Mouse (Mus musculus) cerebellum, adult 11-12 months (tissue): ENCODE data around the gene Bloc1s3.

ENCODE experiments used
- DNase-seq: peaks from one replicate; pipeline ENCODE4 v3.0.0; 2022

Bloc1s3 gene

GRCm38 (mm10) chr7:19473875-19474443, 34.2 kb downstream of the Bloc1s3 start:
- DNase-seq = peak; percentile 69

GRCm38 (mm10) chr7:19472403-19472802, 35.8 kb downstream of the Bloc1s3 start:
- DNase-seq = no peak

- DNase-seq = no peak
Measured at GRCm38 (mm10) chr7:19470308-19470707, 37.9 kb downstream of the Bloc1s3 start.

GRCm38 (mm10) chr7:19469404-19469803, 38.8 kb downstream of the Bloc1s3 start:
- DNase-seq = no peak

- no peak for DNase-seq
Measured at GRCm38 (mm10) chr7:19468279-19468678, 39.9 kb downstream of the Bloc1s3 start.

GRCm38 (mm10) chr7:19467638-19468037, 40.5 kb downstream of the Bloc1s3 start:
- no peak for DNase-seq

- DNase-seq = no peak
Measured at GRCm38 (mm10) chr7:19466602-19467145, 41.5 kb downstream of the Bloc1s3 start.

- no peak for DNase-seq
Measured at GRCm38 (mm10) chr7:19464367-19465307, 43.5 kb downstream of the Bloc1s3 start.

- no peak for DNase-seq
Measured at GRCm38 (mm10) chr7:19462884-19463381, 45.2 kb downstream of the Bloc1s3 start, which contains the start of gene Exoc3l2. TSS of gene Exoc3l2 (plus strand) at chr7:19463331.

GRCm38 (mm10) chr7:19462443-19462842, 45.7 kb downstream of the Bloc1s3 start:
- no peak for DNase-seq

- no peak for DNase-seq
Measured at GRCm38 (mm10) chr7:19461488-19461887, 46.7 kb downstream of the Bloc1s3 start.

GRCm38 (mm10) chr7:19460500-19460899, 47.7 kb downstream of the Bloc1s3 start:
- DNase-seq = no peak

- no peak for DNase-seq
Measured at GRCm38 (mm10) chr7:19459144-19459870, 48.9 kb downstream of the Bloc1s3 start.

GRCm38 (mm10) chr7:19458591-19459111, 49.5 kb downstream of the Bloc1s3 start, which contains the start of gene Mark4:
TSS of gene Mark4 (minus strand) at chr7:19458821.
- DNase-seq = peak; percentile 73

- peak; percentile 58 for DNase-seq
Measured at GRCm38 (mm10) chr7:19458072-19458486, 50.1 kb downstream of the Bloc1s3 start.

GRCm38 (mm10) chr7:19457414-19458071, 50.6 kb downstream of the Bloc1s3 start:
- DNase-seq = no peak

GRCm38 (mm10) chr7:19456628-19457027, 51.5 kb downstream of the Bloc1s3 start:
- DNase-seq = no peak

- DNase-seq = peak; percentile 49
Measured at GRCm38 (mm10) chr7:19455819-19456495, 52.2 kb downstream of the Bloc1s3 start.

- no peak for DNase-seq
Measured at GRCm38 (mm10) chr7:19455186-19455585, 53.0 kb downstream of the Bloc1s3 start.
